Comparison of ENCODE assay signal across 9 mouse cellular contexts in genomic region chr13:97927376-97928134, GRCm38 (mm10).
DNase-seq lines count a peak whose midpoint lies in the region; ATAC-seq and TF ChIP-seq lines count a peak whose summit lies in the region.
"Had no signal": no experiment of that assay in that cellular context is flagged by ENCODE, and none has a peak within 500 bp of the region (broad histone marks: within the 10 kb centered on the region; RNA-seq: fewer than 3 reads in every experiment).

No protein-coding gene starts in this region.

- no peaks in the 10 kb centered on the region for H3K79me2 ChIP-seq in liver, adult 2 months (ENCODE audit: control insufficient read depth, insufficient read depth, low read length)

- WGBS in liver, adult 2 months, result 55% methylated on average over 14 of the region's 14 CpGs
- 59% methylated on average over 14 of the region's 14 CpGs for WGBS in liver, embryonic 11.5 days
- WGBS in neural tube, embryonic 15.5 days, result 26% methylated on average over 14 of the region's 14 CpGs

- peaks cover 2% of the 10 kb centered on the region; the same call in 1 of the 2 replicates for H3K4me1 ChIP-seq in liver, adult 2 months (ENCODE audit: control insufficient read depth, insufficient read depth, low read length)
- H3K4me1 ChIP-seq in liver, embryonic 11.5 days (replicated peaks; ENCODE audit: control insufficient read depth, insufficient read depth, low read length), result 0 out of 2 replicates have a peak, but pooled peaks cover 3% of the 10 kb centered on the region
- H3K4me1 ChIP-seq in neural tube, embryonic 15.5 days, result peaks cover 25% of the 10 kb centered on the region

- H3K9me3 ChIP-seq in liver, embryonic 11.5 days (ENCODE audit: control insufficient read depth, low read length), result no peaks in the 10 kb centered on the region
- H3K9me3 ChIP-seq in neural tube, embryonic 15.5 days (replicated peaks), result no peaks in the 10 kb centered on the region

- H3K4me2 ChIP-seq in liver, embryonic 11.5 days, result no peak overlapping the region
- peak overlapping the region; percentile 19; the same call in 1 of the 2 replicates for H3K4me2 ChIP-seq in neural tube, embryonic 15.5 days

- TF ChIP-seq POLR2A in liver, adult 2 months (IDR thresholded peaks at IDR 0.05; ENCODE audit: extremely low read depth, insufficient read depth, low read length), result no peak

- no peak overlapping the region for H3K27ac ChIP-seq in liver, adult 2 months (replicated peaks; ENCODE audit: insufficient read depth, low read depth, low read length)
- no peak overlapping the region for H3K27ac ChIP-seq in liver, embryonic 11.5 days (ENCODE audit: low read depth, low read length)
- no peak overlapping the region for H3K27ac ChIP-seq in neural tube, embryonic 15.5 days (replicated peaks)

- H3K36me3 ChIP-seq in liver, adult 2 months (ENCODE audit: control insufficient read depth, insufficient read depth, low read length), result no peaks in the 10 kb centered on the region
- no peaks in the 10 kb centered on the region for H3K36me3 ChIP-seq in liver, embryonic 11.5 days (ENCODE audit: control insufficient read depth, insufficient read depth, low read length)
- H3K36me3 ChIP-seq in neural tube, embryonic 15.5 days, result no peaks in the 10 kb centered on the region

- H3K27me3 ChIP-seq in liver, adult 2 months (ENCODE audit: control insufficient read depth, insufficient read depth, low read length), result no peaks in the 10 kb centered on the region
- no peaks in the 10 kb centered on the region for H3K27me3 ChIP-seq in liver, embryonic 11.5 days (replicated peaks; ENCODE audit: control insufficient read depth, insufficient read depth, low read length)
- H3K27me3 ChIP-seq in neural tube, embryonic 15.5 days (replicated peaks), result no peaks in the 10 kb centered on the region

- DNase-seq in liver, adult 2 months (ENCODE audit: extremely low read depth, low read depth, low spot score), result peak; percentile 64
- no peak for DNase-seq in liver, embryonic 11.5 days (ENCODE audit: low spot score)
- DNase-seq in brain, adult 2 months (ENCODE audit: low read depth, low spot score), result peak; percentile 20
- peak; percentile 71 for DNase-seq in kidney, adult 9 months
- no peak for DNase-seq in layer of hippocampus, postnatal 10 days (ENCODE audit: low spot score in 2 of 2)
- no peak for DNase-seq in ovary, adult 18-20 months (ENCODE audit: low spot score)
- DNase-seq: gastrocnemius, postnatal 10 days had no signal

- TF ChIP-seq CTCF in liver, adult 2 months (IDR thresholded peaks at IDR 0.05; ENCODE audit: low read depth, low read length), result no peak

- H3K4me3 ChIP-seq in liver, adult 2 months (ENCODE audit: insufficient read depth, low read depth, low read length), result no peak overlapping the region
- H3K4me3 ChIP-seq in liver, embryonic 11.5 days (ENCODE audit: low read depth, low read length), result no peak overlapping the region
- no peak overlapping the region for H3K4me3 ChIP-seq in neural tube, embryonic 15.5 days (replicated peaks)

- ATAC-seq in liver, embryonic 11.5 days (replicated peaks; ENCODE audit: low FRiP score), result no peak
- no peak for ATAC-seq in neural tube, embryonic 15.5 days (ENCODE audit: low FRiP score)
- ATAC-seq in CD4-positive, CD25-positive, alpha-beta regulatory T cell, adult 4 months, result no peak

- H3K9ac ChIP-seq in liver, adult 2 months (ENCODE audit: low read depth, low read length), result no peak overlapping the region
- no peak overlapping the region for H3K9ac ChIP-seq in liver, embryonic 11.5 days (ENCODE audit: low read depth, low read length)
- H3K9ac ChIP-seq in neural tube, embryonic 15.5 days (replicated peaks), result no peak overlapping the region

Comparison
In these comparisons a context has a peak if more than half of its experiments do, and no peak if none do; other contexts are left out.
1. DNase-seq: peak in liver, adult 2 months (single experiment), brain, adult 2 months (single experiment) and kidney, adult 9 months (single experiment); none in liver, embryonic 11.5 days (single experiment), layer of hippocampus, postnatal 10 days (0 of 2) and ovary, adult 18-20 months (single experiment).